Mouse (Mus musculus) MEL-GATA-1-ER (cell line): ENCODE measurements around the gene Wwtr1.

ENCODE experiments used
- DNase-seq: peaks from one replicate; pipeline ENCODE4 v3.0.0-alpha.2; 2012; ENCODE audit warnings: low read depth; ENCODE audit errors: extremely low read depth

Gene Wwtr1

GRCm38 (mm10) chr3:57519995-57520394 lies 55.7 kb downstream of the Wwtr1 start:
- no peak for DNase-seq

GRCm38 (mm10) chr3:57516146-57516545 lies 59.6 kb downstream of the Wwtr1 start:
- no peak for DNase-seq

GRCm38 (mm10) chr3:57515044-57515443 lies 60.7 kb downstream of the Wwtr1 start:
- DNase-seq, result no peak

- DNase-seq, result no peak
These were observed 63.7 kb downstream of the Wwtr1 start for GRCm38 (mm10) chr3:57511816-57512586.

- no peak for DNase-seq
These were observed 65.6 kb downstream of the Wwtr1 start for GRCm38 (mm10) chr3:57509945-57510675.

GRCm38 (mm10) chr3:57505991-57506390 lies 69.7 kb downstream of the Wwtr1 start:
- DNase-seq, result no peak

GRCm38 (mm10) chr3:57504756-57505155 lies 71.0 kb downstream of the Wwtr1 start:
- DNase-seq, result no peak

- no peak for DNase-seq
These were observed 74.0 kb downstream of the Wwtr1 start for GRCm38 (mm10) chr3:57501596-57502220.

GRCm38 (mm10) chr3:57500846-57501245 lies 74.9 kb downstream of the Wwtr1 start:
- no peak for DNase-seq

GRCm38 (mm10) chr3:57497791-57498190 lies 77.9 kb downstream of the Wwtr1 start:
- no peak for DNase-seq

- DNase-seq, result no peak
These were observed 79.3 kb downstream of the Wwtr1 start for GRCm38 (mm10) chr3:57496428-57496827.

GRCm38 (mm10) chr3:57487455-57488153 lies 88.1 kb downstream of the Wwtr1 start:
- no peak for DNase-seq

GRCm38 (mm10) chr3:57486068-57486467 lies 89.6 kb downstream of the Wwtr1 start:
- DNase-seq, result no peak

- DNase-seq, result no peak
These were observed 93.7 kb downstream of the Wwtr1 start for GRCm38 (mm10) chr3:57481981-57482380.

- no peak for DNase-seq
These were observed 95.1 kb downstream of the Wwtr1 start for GRCm38 (mm10) chr3:57480640-57481039.

- no peak for DNase-seq
These were observed 101.3 kb downstream of the Wwtr1 start for GRCm38 (mm10) chr3:57474421-57474820.

GRCm38 (mm10) chr3:57472407-57472806 lies 103.3 kb downstream of the Wwtr1 start:
- no peak for DNase-seq

GRCm38 (mm10) chr3:57470981-57471601 lies 104.6 kb downstream of the Wwtr1 start:
- DNase-seq, result no peak

- DNase-seq, result no peak
These were observed 105.4 kb downstream of the Wwtr1 start for GRCm38 (mm10) chr3:57470326-57470725.

- no peak for DNase-seq
These were observed 106.4 kb downstream of the Wwtr1 start for GRCm38 (mm10) chr3:57469325-57469724.

- DNase-seq, result no peak
These were observed 109.4 kb downstream of the Wwtr1 start for GRCm38 (mm10) chr3:57466289-57466688.
